Mouse (Mus musculus): Measurements from ENCODE around the gene Gm21776.
"Not testable (repeated sequence)": the region's sequence is repeated elsewhere in the genome, so short reads cannot be mapped to it uniquely, and the experiment has no call there.

Gm21776 gene

GRCm38 (mm10) chrY:76378362-76378761, at the start of gene Gm21776:
Gm21776 (plus strand) TSS chrY:76378662.
- not testable (repeated sequence) for DNase-seq (ENCODE audit: low read depth, low spot score)
